ENCODE assay signal across 20 mouse cellular contexts in genomic region chr19:24665771-24666170, GRCm38 (mm10). TPM values are rescaled to one million over a fixed set of nuclear protein-coding genes. Genes with fewer than 3 reads are reported as not detected.
DNase-seq lines count a peak whose midpoint lies in the region; TF ChIP-seq lines count a peak whose summit lies in the region.
"Had no signal": no experiment of that assay in that cellular context is flagged by ENCODE, and none has a peak within 500 bp of the region (broad histone marks: within the 10 kb centered on the region; RNA-seq: fewer than 3 reads in every experiment).

No protein-coding gene starts in this region.

- intact Hi-C loops in heart, postnatal 10 days (cut with DNase I): no loop called here

- H3K36me3 ChIP-seq in liver, adult 2 months (ENCODE audit: control insufficient read depth, insufficient read depth, low read length): no peaks in the 10 kb centered on the region
- H3K36me3 ChIP-seq: forebrain, embryonic 10.5 days; hindbrain, embryonic 10.5 days; hindbrain, embryonic 13.5 days had no signal

- DNase-seq in heart, adult 11 months: peak; percentile 66
- DNase-seq in heart, postnatal 10 days: no peak
- peak; percentile 43 to 66 for DNase-seq in layer of hippocampus, adult 18-20 months (ENCODE audit: low spot score in 2 of 2)
- no peak for DNase-seq in layer of hippocampus, postnatal 10 days (ENCODE audit: low spot score in 2 of 2)
- DNase-seq in liver, adult 2 months (ENCODE audit: extremely low read depth, low read depth, low spot score): peak; percentile 68
- DNase-seq in liver: no peak
- DNase-seq: adrenal gland, adult 8-10 months; adrenal gland, postnatal 25 days; cerebellum, adult 18-20 months; cerebellum, adult 9-10 months; cerebellum, postnatal 14 days; gastrocnemius, postnatal 10 days; gastrocnemius, postnatal 36 days; heart, postnatal 36 days had no signal

- H3K79me2 ChIP-seq in liver, adult 2 months (ENCODE audit: control insufficient read depth, insufficient read depth, low read length): no peaks in the 10 kb centered on the region

- H3K9ac ChIP-seq in liver, adult 2 months (ENCODE audit: low read depth, low read length): no peak overlapping the region
- H3K9ac ChIP-seq: forebrain, embryonic 13.5 days; hindbrain, embryonic 13.5 days had no signal

- no peaks in the 10 kb centered on the region for H3K4me1 ChIP-seq in liver, adult 2 months (ENCODE audit: control insufficient read depth, insufficient read depth, low read length)
- H3K4me1 ChIP-seq: forebrain, embryonic 10.5 days; forebrain, embryonic 13.5 days; hindbrain, embryonic 10.5 days; hindbrain, embryonic 13.5 days had no signal

- 61% methylated on average over 11 of the region's 11 CpGs for WGBS in liver, adult 2 months

- no peak for TF ChIP-seq POLR2A in liver, adult 2 months (IDR thresholded peaks at IDR 0.05; ENCODE audit: extremely low read depth, insufficient read depth, low read length)

- H3K27ac ChIP-seq in liver, adult 2 months (replicated peaks; ENCODE audit: insufficient read depth, low read depth, low read length): no peak overlapping the region
- H3K27ac ChIP-seq: forebrain, embryonic 10.5 days; forebrain, embryonic 13.5 days; hindbrain, embryonic 10.5 days; hindbrain, embryonic 13.5 days had no signal

- no peak overlapping the region for H3K4me3 ChIP-seq in liver, adult 2 months (ENCODE audit: insufficient read depth, low read depth, low read length)
- H3K4me3 ChIP-seq: forebrain, embryonic 10.5 days; forebrain, embryonic 13.5 days; hindbrain, embryonic 10.5 days; hindbrain, embryonic 13.5 days had no signal

- no peak for TF ChIP-seq CTCF in liver, adult 2 months (IDR thresholded peaks at IDR 0.05; ENCODE audit: low read depth, low read length)

- no peaks in the 10 kb centered on the region for H3K27me3 ChIP-seq in liver, adult 2 months (ENCODE audit: control insufficient read depth, insufficient read depth, low read length)
- H3K27me3 ChIP-seq: forebrain, embryonic 13.5 days; hindbrain, embryonic 13.5 days had no signal

RNA-seq across cellular contexts. Expression of gene Tmem252, which starts 8.0 kb away (rescaled TPM):
- total RNA-seq in heart, postnatal 10 days (2021): under 1 TPM; 0.07 to 0.12 TPM
- total RNA-seq in layer of hippocampus, adult 18-20 months (2021): under 1 TPM; 0.10 to 0.36 TPM
- total RNA-seq in layer of hippocampus, postnatal 10 days (2021): under 1 TPM; 0.53 to 0.83 TPM
- total RNA-seq in liver, adult 2 months (2014; rRNA removed): under 0.01 TPM in 1 of 2 replicates, not detected in the other
- not detected in 2 replicates for polyA plus RNA-seq in liver, adult 2 months (2012; rRNA removed)
- total RNA-seq: granulocyte monocyte progenitor cell, adult 5-6 weeks had no signal
- polyA plus RNA-seq: activated CD4-positive, CD25-positive, alpha-beta regulatory T cell, adult 4 months had no signal

Comparison
In these comparisons a context has a peak if more than half of its experiments do, and no peak if none do; other contexts are left out.
1. DNase-seq: peak in heart, adult 11 months (single experiment), layer of hippocampus, adult 18-20 months (2 of 2) and liver, adult 2 months (single experiment); none in heart, postnatal 10 days (0 of 2), layer of hippocampus, postnatal 10 days (0 of 2) and liver (single experiment).